Mouse (Mus musculus): ENCODE measurements around the gene Serinc5.

Serinc5 gene

GRCm38 (mm10) chr13:92742886-92743285 lies 132.0 kb downstream of the Serinc5 start:
- DNase-seq (ENCODE audit: low spot score in 2 of 2), result no peak

GRCm38 (mm10) chr13:92743337-92743736 lies 132.4 kb downstream of the Serinc5 start:
- DNase-seq (ENCODE audit: low spot score in 2 of 2), result no peak

- peak; percentile 7 to 58 for DNase-seq (ENCODE audit: low spot score in 2 of 2)
Observed at GRCm38 (mm10) chr13:92750976-92751518, 140.2 kb downstream of the Serinc5 start.

- DNase-seq (ENCODE audit: low spot score in 2 of 2), result peak; percentile 11 to 26
Observed at GRCm38 (mm10) chr13:92751726-92752565, 141.1 kb downstream of the Serinc5 start.

GRCm38 (mm10) chr13:92753676-92754075 lies 142.8 kb downstream of the Serinc5 start:
- no peak for DNase-seq (ENCODE audit: low spot score in 2 of 2)

GRCm38 (mm10) chr13:92755036-92755435 lies 144.1 kb downstream of the Serinc5 start:
- no peak for DNase-seq (ENCODE audit: low spot score in 2 of 2)

GRCm38 (mm10) chr13:92757972-92758585 lies 147.2 kb downstream of the Serinc5 start:
- no peak for DNase-seq (ENCODE audit: low spot score in 2 of 2)

- no peak for DNase-seq (ENCODE audit: low spot score in 2 of 2)
Observed at GRCm38 (mm10) chr13:92759096-92759495, 148.2 kb downstream of the Serinc5 start.

- no peak for DNase-seq (ENCODE audit: low spot score in 2 of 2)
Observed at GRCm38 (mm10) chr13:92760519-92760918, 149.6 kb downstream of the Serinc5 start.
